Mouse (Mus musculus): Measurements from ENCODE around the gene Kmt2a. TPM values are rescaled to one million over a fixed set of nuclear protein-coding genes. Genes with fewer than 3 reads are reported as not detected.

The Kmt2a gene
- polyA plus RNA-seq (2012; rRNA removed) = 27.3 and 27.4 TPM in 2 replicates

GRCm38 (mm10) chr9:44881221-44881871, at the start of gene Kmt2a:
Gene Kmt2a, minus strand, starts transcription at chr9:44881296.

GRCm38 (mm10) chr9:44920374-44921122, 39.5 kb upstream of the Kmt2a start, which contains the start of gene Atp5l:
Gene Atp5l, minus strand, starts transcription at chr9:44920742.

GRCm38 (mm10) chr9:44802808-44803450, 78.2 kb downstream of the Kmt2a start, which contains the start of gene Ttc36:
Gene Ttc36, minus strand, starts transcription at chr9:44803072.

GRCm38 (mm10) chr9:44799102-44799957, 81.8 kb downstream of the Kmt2a start, which contains the start of gene Tmem25:
Gene Tmem25, minus strand, starts transcription at chr9:44799307.

GRCm38 (mm10) chr9:44767101-44768028, 113.7 kb downstream of the Kmt2a start, which contains the start of the genes Arcn1 and Ift46:
Gene Arcn1, minus strand, starts transcription at chr9:44767845.
Gene Ift46, plus strand, starts transcription at chr9:44767908.

Other genes with a start within 250 kb of the Kmt2a start
- gene Treh, start 208.1 kb downstream of the Kmt2a start, polyA plus RNA-seq (2012; rRNA removed) = not detected in 2 replicates
- gene Phldb1, start 146.1 kb downstream of the Kmt2a start, polyA plus RNA-seq (2012; rRNA removed) = 140 and 145 TPM in 2 replicates
- 76.7 and 85.0 TPM in 2 replicates for gene Arcn1, start 113.5 kb downstream of the Kmt2a start, polyA plus RNA-seq (2012; rRNA removed)
- gene Ift46, start 113.4 kb downstream of the Kmt2a start, polyA plus RNA-seq (2012; rRNA removed) = 142 and 154 TPM in 2 replicates
- 20.3 and 22.4 TPM in 2 replicates for gene Tmem25, start 82.0 kb downstream of the Kmt2a start, polyA plus RNA-seq (2012; rRNA removed)
- gene Ttc36, start 78.2 kb downstream of the Kmt2a start, polyA plus RNA-seq (2012; rRNA removed) = 0.71 and 1.3 TPM in 2 replicates
- 681 and 765 TPM in 2 replicates for gene Atp5l, start 39.4 kb upstream of the Kmt2a start, polyA plus RNA-seq (2012; rRNA removed)
- 27.6 and 29.7 TPM in 2 replicates for gene Ube4a, start 84.3 kb upstream of the Kmt2a start, polyA plus RNA-seq (2012; rRNA removed)
- not detected in 2 replicates for gene Cd3g, start 99.1 kb upstream of the Kmt2a start, polyA plus RNA-seq (2012; rRNA removed)
- not detected in 2 replicates for gene Cd3d, start 100.5 kb upstream of the Kmt2a start, polyA plus RNA-seq (2012; rRNA removed)
- gene Cd3e, start 128.3 kb upstream of the Kmt2a start, polyA plus RNA-seq (2012; rRNA removed) = not detected in 2 replicates
- gene Mpzl2, start 158.5 kb upstream of the Kmt2a start, polyA plus RNA-seq (2012; rRNA removed) = 0.91 and 4.2 TPM in 2 replicates
- 1.0 and 1.3 TPM in 2 replicates for gene Mpzl3, start 173.9 kb upstream of the Kmt2a start, polyA plus RNA-seq (2012; rRNA removed)
- gene Jaml, start 197.9 kb upstream of the Kmt2a start, polyA plus RNA-seq (2012; rRNA removed) = 0.09 and 0.11 TPM in 2 replicates
- 7.0 and 7.8 TPM in 2 replicates for gene Scn2b, start 236.5 kb upstream of the Kmt2a start, polyA plus RNA-seq (2012; rRNA removed)

Measured in central nervous system, embryonic 14 days (tissue).